Mouse (Mus musculus) midbrain, embryonic 16.5 days (tissue): ENCODE measurements around the gene Rbm33. TPM values are rescaled to one million over a fixed set of nuclear protein-coding genes. Genes with fewer than 3 reads are reported as not detected.

Experiments
- ATAC-seq: fragments of 200-750 bp; cut with Nextera tagmentation; 2 replicates; pipeline ENCODE4 v1.8.0; 2017; ENCODE audit warnings: moderate TSS enrichment
- H3K27ac ChIP-seq: fragments of 300-500 bp; sonication (generic); 2 replicates; pipeline ENCODE4 v1.5.1; 2014; ENCODE audit warnings: mild to moderate bottlenecking, low read length, mixed read lengths
- H3K27me3 ChIP-seq: fragments of 300-500 bp; sonication (generic); 2 replicates; pipeline ENCODE4 v1.6.1; 2014; ENCODE audit warnings: low read depth, low read length, mixed read lengths; ENCODE audit not compliant: control insufficient read depth, insufficient read depth
- H3K36me3 ChIP-seq: fragments of 300-500 bp; sonication (generic); 2 replicates; pipeline ENCODE4 v1.6.1; 2014; ENCODE audit warnings: mild to moderate bottlenecking, low read length, moderate library complexity, mixed read lengths; ENCODE audit not compliant: control insufficient read depth, insufficient read depth
- H3K4me1 ChIP-seq: fragments of 300-500 bp; sonication (generic); 2 replicates; pipeline ENCODE4 v1.6.1; 2014; ENCODE audit warnings: mild to moderate bottlenecking, low read length, mixed read lengths; ENCODE audit not compliant: control insufficient read depth, insufficient read depth
- H3K4me2 ChIP-seq: fragments of 300-500 bp; sonication (generic); 2 replicates; pipeline ENCODE4 v1.6.1; 2014; ENCODE audit warnings: mild to moderate bottlenecking, low read length, mixed read lengths
- H3K4me3 ChIP-seq: fragments of 300-500 bp; sonication (generic); 2 replicates; pipeline ENCODE4 v1.5.1; 2014; ENCODE audit warnings: low read depth, mild to moderate bottlenecking, low read length, moderate library complexity, mixed read lengths
- H3K9ac ChIP-seq: fragments of 300-500 bp; sonication (generic); 2 replicates; pipeline ENCODE4 v1.6.1; 2014; ENCODE audit warnings: low read depth, low read length, mixed read lengths
- H3K9me3 ChIP-seq: fragments of 300-500 bp; sonication (generic); replicated peaks from 2 replicates; pipeline ENCODE4 v1.6.1; 2014; ENCODE audit warnings: mild to moderate bottlenecking, low read length, mixed read lengths; ENCODE audit not compliant: control insufficient read depth, poor library complexity, severe bottlenecking
- WGBS: fragments of 180-500 bp; shearing (Covaris S2); extraction: QIAGEN DNeasy Blood & Tissue Kit; methylation state at CpG from one replicate; pipeline ENCODE4 v1.1.7; 2014; 5-methylcytosine and 5-hydroxymethylcytosine counted together
- polyA plus RNA-seq: library from polyadenylated mRNA; unstranded; fragments of >200 nt; fragmentation: Nextera tagmentation; extraction: Ambion mirVana; gene quantifications from 2 replicates; pipeline ENCODE4 v1.2.1, GENCODE M21; 2015

The Rbm33 gene
- polyA plus RNA-seq, 1 experiment from 2014 or later = 14.1 TPM

- Histone ChIP-seq H3K27me3 (no peaks in the 10 kb centered on the region), H3K4me2 (no peak overlapping the region), H3K36me3 (peaks cover 35% of the 10 kb centered on the region), H3K4me1 (no peaks in the 10 kb centered on the region), H3K9ac (no peak overlapping the region), H3K9me3 (no peaks in the 10 kb centered on the region), H3K27ac (no peak overlapping the region), H3K4me3 (no peak overlapping the region)
- no peak for ATAC-seq
Observed at GRCm38 (mm10) chr5:28355614-28356013, 38.7 kb downstream of the Rbm33 start.

GRCm38 (mm10) chr5:28360745-28361144 is 43.8 kb downstream of the Rbm33 start:
- no peaks in the 10 kb centered on the region for H3K27me3 ChIP-seq
- no peaks in the 10 kb centered on the region for H3K4me1 ChIP-seq
- H3K9ac ChIP-seq = no peak overlapping the region
- ATAC-seq = no peak
- no peaks in the 10 kb centered on the region for H3K9me3 ChIP-seq
- no peak overlapping the region for H3K4me2 ChIP-seq
- H3K4me3 ChIP-seq = no peak overlapping the region
- H3K27ac ChIP-seq = no peak overlapping the region
- peaks cover 35% of the 10 kb centered on the region for H3K36me3 ChIP-seq
- 80% methylated on average over 2 of the region's 2 CpGs for WGBS

- H3K36me3 ChIP-seq = peaks cover 10% of the 10 kb centered on the region
Observed at GRCm38 (mm10) chr5:28368056-28368455, 51.1 kb downstream of the Rbm33 start.

DNA sequence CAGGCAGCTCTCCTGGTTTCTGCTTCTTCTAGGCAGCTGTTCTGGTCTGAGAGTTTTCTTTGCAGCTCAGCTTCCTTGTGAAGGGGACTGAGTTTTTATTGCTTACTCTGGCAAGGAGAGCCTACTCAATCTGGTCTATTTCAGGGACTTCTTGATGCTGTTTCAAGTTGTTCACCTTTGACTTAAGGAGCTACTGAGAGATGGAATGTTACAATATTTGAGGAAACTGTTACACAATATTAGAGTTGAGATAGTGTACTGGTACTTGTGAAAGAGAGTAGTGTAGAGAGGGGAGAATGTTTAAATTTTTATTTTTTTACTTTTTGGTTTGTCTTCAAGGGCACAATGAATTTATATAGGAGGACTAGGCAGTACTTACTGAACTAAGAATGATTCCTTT is 53.9 kb downstream of the Rbm33 start:
- ATAC-seq = no peak
- no peaks in the 10 kb centered on the region; the same call in 1 of the 2 replicates for H3K36me3 ChIP-seq
- no peak overlapping the region for H3K4me2 ChIP-seq
- H3K4me3 ChIP-seq = no peak overlapping the region
- no peaks in the 10 kb centered on the region for H3K9me3 ChIP-seq
- H3K4me1 ChIP-seq = peaks cover 10% of the 10 kb centered on the region
- no peaks in the 10 kb centered on the region for H3K27me3 ChIP-seq
- H3K27ac ChIP-seq = no peak overlapping the region
- no peak overlapping the region for H3K9ac ChIP-seq

More at GRCm38 (mm10) chr5:28368056-28368455, 51.1 kb downstream of the Rbm33 start:
- ATAC-seq = 0 out of 2 replicates have a peak, but pooled peaks have one; percentile 36
- H3K4me3 ChIP-seq = no peak overlapping the region
- 43% methylated on average over 2 of the region's 2 CpGs for WGBS
- no peak overlapping the region for H3K27ac ChIP-seq
- no peaks in the 10 kb centered on the region for H3K27me3 ChIP-seq
- no peaks in the 10 kb centered on the region for H3K9me3 ChIP-seq
- H3K4me2 ChIP-seq = no peak overlapping the region
- H3K9ac ChIP-seq = no peak overlapping the region
- H3K4me1 ChIP-seq = peaks cover 4% of the 10 kb centered on the region; the same call in 1 of the 2 replicates

DNA sequence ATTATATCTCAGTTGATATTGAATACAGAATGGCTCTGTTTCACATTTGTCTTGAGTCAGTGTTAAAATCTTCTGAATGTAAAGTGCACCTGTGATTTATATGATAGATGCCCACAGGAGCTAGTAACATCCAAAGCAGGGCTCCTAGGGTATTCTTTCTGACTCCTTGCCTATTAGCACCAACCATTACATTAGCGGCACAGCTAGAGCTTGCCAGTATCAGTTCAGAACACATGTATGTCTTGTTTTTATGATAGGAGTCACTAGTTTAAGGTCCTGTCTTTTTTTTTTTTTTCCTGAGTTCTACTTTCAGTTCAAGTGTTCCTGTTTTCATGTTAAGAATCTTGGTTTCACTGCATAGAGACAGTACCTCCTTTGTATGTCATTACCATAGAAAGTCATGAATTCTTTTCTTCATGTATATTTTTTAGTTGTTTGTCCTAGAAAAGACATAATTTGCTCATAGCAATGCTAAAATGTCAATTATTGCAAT is 55.3 kb downstream of the Rbm33 start:
- H3K27ac ChIP-seq = no peak overlapping the region
- H3K4me2 ChIP-seq = no peak overlapping the region
- H3K9ac ChIP-seq = no peak overlapping the region
- no peak overlapping the region for H3K4me3 ChIP-seq
- no peaks in the 10 kb centered on the region for H3K36me3 ChIP-seq
- WGBS = 93% methylated on average over 1 of the region's 1 CpGs
- H3K4me1 ChIP-seq = peaks cover 10% of the 10 kb centered on the region
- no peaks in the 10 kb centered on the region for H3K9me3 ChIP-seq
- no peak for ATAC-seq
- no peaks in the 10 kb centered on the region for H3K27me3 ChIP-seq

GRCm38 (mm10) chr5:28373498-28374427 is 56.8 kb downstream of the Rbm33 start:
- Histone ChIP-seq H3K36me3 (no peaks in the 10 kb centered on the region; the same call in 1 of the 2 replicates), H3K4me3 (no peak overlapping the region), H3K27ac (peak overlapping the region; percentile 61; the same call in 1 of the 2 replicates), H3K9ac (no peak overlapping the region), H3K27me3 (no peaks in the 10 kb centered on the region), H3K4me1 (peaks cover 6% of the 10 kb centered on the region), H3K4me2 (no peak overlapping the region), H3K9me3 (no peaks in the 10 kb centered on the region)
- ATAC-seq = no peak
- 61% methylated on average over 2 of the region's 2 CpGs for WGBS

DNA sequence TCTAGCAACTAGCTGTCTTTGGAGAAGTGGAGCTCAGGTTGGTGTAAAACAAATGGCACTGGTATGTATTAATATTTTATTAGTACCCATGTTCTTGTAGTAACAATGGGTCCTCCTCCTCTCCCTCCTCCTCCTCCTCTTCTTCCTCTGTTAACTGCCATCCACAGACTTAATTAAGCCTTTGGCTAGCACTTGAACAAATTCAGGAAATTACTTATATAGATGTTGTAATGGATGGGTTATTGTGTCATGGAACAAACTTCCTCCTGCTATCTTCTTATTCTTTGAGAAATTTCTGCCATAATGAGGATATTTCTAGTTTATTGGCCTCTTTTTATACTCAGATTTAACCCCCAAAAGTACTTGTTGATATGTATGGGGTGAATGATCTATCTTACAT is 60.4 kb downstream of the Rbm33 start:
- H3K4me2 ChIP-seq = no peak overlapping the region
- no peak overlapping the region for H3K27ac ChIP-seq
- no peaks in the 10 kb centered on the region for H3K9me3 ChIP-seq
- ATAC-seq = no peak
- no peak overlapping the region for H3K9ac ChIP-seq
- H3K36me3 ChIP-seq = no peaks in the 10 kb centered on the region; the same call in 1 of the 2 replicates
- peaks cover 6% of the 10 kb centered on the region for H3K4me1 ChIP-seq
- H3K27me3 ChIP-seq = no peaks in the 10 kb centered on the region
- H3K4me3 ChIP-seq = no peak overlapping the region

DNA sequence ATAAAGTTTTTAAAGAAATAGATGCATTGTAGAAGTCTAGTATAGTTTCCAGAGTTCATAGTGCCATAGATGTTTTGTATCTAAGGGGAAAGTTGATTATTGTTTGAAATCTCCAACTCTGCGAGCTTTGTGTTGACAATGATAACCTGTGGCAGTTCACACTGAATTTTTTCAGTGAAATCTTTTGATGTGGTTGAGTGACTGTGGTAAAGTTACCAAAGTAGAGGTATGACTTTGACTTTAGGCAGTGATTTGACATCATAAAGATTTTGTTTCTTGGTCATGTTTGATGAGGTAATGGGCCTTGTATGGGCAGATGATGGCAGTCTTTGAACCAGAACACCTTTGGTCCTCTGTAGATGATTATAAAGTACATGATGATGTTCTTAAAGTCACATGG is 65.4 kb downstream of the Rbm33 start:
- ATAC-seq = no peak
- H3K4me3 ChIP-seq = no peak overlapping the region
- 95% methylated on average over 1 of the region's 1 CpGs for WGBS
- no peak overlapping the region for H3K9ac ChIP-seq
- H3K4me2 ChIP-seq = no peak overlapping the region
- no peaks in the 10 kb centered on the region for H3K27me3 ChIP-seq
- H3K9me3 ChIP-seq = no peaks in the 10 kb centered on the region
- H3K36me3 ChIP-seq = peaks cover 2% of the 10 kb centered on the region
- no peak overlapping the region for H3K27ac ChIP-seq
- no peaks in the 10 kb centered on the region for H3K4me1 ChIP-seq

DNA sequence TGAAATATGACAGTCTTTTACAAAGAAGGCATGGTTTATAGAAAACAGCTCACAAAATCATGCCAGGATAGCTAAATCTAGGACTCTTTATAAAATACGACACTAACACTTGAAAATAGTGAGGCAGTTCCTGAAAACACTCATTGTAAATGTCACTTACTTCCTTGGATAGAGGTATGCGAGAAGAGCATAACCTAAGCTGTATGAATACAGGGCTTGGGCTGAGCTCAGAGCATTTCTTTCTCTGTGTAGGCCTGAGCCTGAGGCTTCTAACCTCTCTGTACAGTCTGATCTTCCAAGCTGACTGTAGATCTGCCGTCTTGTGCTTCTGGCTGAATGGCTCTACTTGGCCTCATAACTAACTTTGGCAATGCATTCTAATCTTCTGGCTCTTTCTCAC is 69.9 kb downstream of the Rbm33 start:
- WGBS = 95% methylated on average over 3 of the region's 3 CpGs
- Histone ChIP-seq H3K27me3 (no peaks in the 10 kb centered on the region), H3K27ac (no peak overlapping the region), H3K9me3 (no peaks in the 10 kb centered on the region), H3K4me1 (no peaks in the 10 kb centered on the region), H3K36me3 (peaks cover 27% of the 10 kb centered on the region), H3K9ac (no peak overlapping the region), H3K4me2 (no peak overlapping the region), H3K4me3 (no peak overlapping the region)
- no peak for ATAC-seq
